In genomic region chr1:21344253-21344652, GRCm38 (mm10) we compare ENCODE assay signal across 1 mouse cellular context.
TF ChIP-seq lines count a peak whose summit lies in the region.

No protein-coding gene starts in this region.

TF ChIP-seq in MEL, 35 proteins besides CTCF, POLR2A, EP300 and RAD21 (continued from another document):
- TF ChIP-seq MAX (IDR thresholded peaks at IDR 0.05; ENCODE audit: low read length) (no peak), ZC3H11A (IDR thresholded peaks at IDR 0.05; ENCODE audit: low read depth, low read length) (peak; percentile 92)
